Mouse (Mus musculus) heart, postnatal 36 days (tissue): ENCODE measurements around the gene Lcorl. TPM values are rescaled to one million over a fixed set of nuclear protein-coding genes. Genes with fewer than 3 reads are reported as not detected.

Experiments
- DNase-seq, 2 experiments: peaks; one replicate each; pipeline ENCODE4 v3.0.0; 2021 to 2022
- intact Hi-C: fragments of 180-260 bp; cut with DNase I; formaldehyde crosslinking; loops from one replicate; pipeline ENCODE4 v1.15.1; 2025
- total RNA-seq, 2 experiments: library from RNA; stranded (reverse); gene quantifications; 2 replicates each; pipeline ENCODE4 v1.2.3; 2021

Gene Lcorl
- 1 to 10 TPM; 6.3 to 7.9 TPM for total RNA-seq

GRCm38 (mm10) chr5:45857254-45858011 is at the start of gene Lcorl:
TSS of gene Lcorl (minus strand) at chr5:45857615.
- DNase-seq: peak; percentile 91 to 94
- intact Hi-C loops: loop anchor here (5.0 to 10.0 kb wide), 7 partner anchors 67 to 490 kb away; partner anchors contain the start of genes Lap3 and Med28

DNA sequence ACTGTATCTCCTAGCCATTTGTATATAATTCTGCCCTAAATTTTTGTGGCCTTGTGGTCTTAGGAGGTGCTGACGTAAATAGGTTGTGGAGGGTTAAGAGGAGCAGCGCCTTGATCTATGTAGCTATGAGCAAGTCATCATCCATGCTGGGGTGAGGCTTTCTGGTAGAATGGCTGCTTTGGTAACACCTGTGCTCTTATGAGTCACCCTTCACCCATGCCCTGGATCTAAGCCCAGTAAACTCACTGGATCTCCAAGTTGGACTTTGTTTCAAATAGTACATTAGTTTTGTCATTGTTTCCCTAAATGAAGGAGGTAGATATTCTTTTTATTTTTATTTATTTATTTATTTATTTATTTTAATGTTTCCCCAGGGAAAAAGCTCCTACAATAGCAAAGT is 47.3 kb upstream of the Lcorl start:
- DNase-seq: no peak
- intact Hi-C loops: no loop called here

DNA sequence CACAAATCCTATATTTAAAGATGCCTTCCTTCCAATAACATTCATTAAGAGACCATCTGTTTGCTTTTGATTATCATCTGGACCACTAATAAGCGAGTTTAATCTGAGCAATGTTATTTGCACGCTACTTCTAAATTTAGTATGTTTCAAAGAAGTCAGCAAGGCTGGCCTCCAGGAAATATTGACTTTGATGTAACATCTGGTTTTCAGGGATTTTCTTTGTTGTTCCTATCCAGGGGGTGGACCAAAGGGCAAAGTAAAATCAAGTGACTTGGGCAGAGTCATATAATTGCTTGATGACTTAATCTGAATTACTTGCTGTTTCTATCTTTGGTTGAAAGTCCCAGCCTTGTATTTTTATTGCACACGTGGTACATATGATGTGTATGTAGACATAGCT is 45.8 kb upstream of the Lcorl start:
- intact Hi-C loops: no loop called here
- DNase-seq: no peak

DNA sequence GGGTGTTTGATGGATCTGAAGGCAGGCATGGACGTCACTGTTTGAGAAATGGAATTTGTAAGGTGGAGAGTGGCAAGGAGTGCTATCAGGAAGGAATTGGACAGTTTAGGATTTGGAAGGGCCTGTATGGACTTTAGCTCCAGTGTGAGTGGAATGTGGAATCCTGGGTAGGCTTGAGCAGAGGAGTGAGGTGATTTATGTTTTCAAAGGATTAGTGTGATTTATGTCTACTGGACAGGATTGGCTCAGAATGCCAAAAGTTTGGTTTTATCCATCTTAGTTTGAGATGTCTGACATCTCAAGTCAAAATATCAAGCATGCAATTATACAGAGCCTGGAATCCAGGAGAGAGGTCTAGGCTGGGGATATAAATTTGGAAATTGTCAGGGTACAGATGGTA is 37.9 kb upstream of the Lcorl start:
- no peak for DNase-seq
- intact Hi-C loops: no loop called here

DNA sequence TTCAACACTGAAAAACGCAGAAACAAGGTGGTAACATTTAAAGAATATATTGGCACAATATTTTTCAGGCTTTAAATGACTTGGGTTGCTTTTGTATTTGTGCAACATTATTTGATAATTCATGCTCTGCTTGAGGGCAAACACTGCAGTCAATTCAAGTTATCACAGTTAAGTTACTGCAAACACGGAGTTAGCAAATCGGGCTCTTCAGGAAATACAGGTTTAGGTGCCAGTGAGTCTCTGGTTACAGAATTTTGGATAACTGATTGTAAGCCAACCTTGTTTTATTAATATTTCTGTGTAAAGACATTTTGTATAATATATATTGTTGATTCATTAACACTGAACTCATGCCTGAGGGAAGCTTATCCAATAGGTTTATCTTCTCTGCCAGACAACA is 36.3 kb upstream of the Lcorl start:
- DNase-seq: no peak
- intact Hi-C loops: no loop called here

GRCm38 (mm10) chr5:45876328-45876727 is 18.9 kb upstream of the Lcorl start:
- no peak for DNase-seq
- intact Hi-C loops: no loop called here

- DNase-seq: no peak
- intact Hi-C loops: no loop called here
Observed at GRCm38 (mm10) chr5:45875472-45875871, 18.1 kb upstream of the Lcorl start.

DNA sequence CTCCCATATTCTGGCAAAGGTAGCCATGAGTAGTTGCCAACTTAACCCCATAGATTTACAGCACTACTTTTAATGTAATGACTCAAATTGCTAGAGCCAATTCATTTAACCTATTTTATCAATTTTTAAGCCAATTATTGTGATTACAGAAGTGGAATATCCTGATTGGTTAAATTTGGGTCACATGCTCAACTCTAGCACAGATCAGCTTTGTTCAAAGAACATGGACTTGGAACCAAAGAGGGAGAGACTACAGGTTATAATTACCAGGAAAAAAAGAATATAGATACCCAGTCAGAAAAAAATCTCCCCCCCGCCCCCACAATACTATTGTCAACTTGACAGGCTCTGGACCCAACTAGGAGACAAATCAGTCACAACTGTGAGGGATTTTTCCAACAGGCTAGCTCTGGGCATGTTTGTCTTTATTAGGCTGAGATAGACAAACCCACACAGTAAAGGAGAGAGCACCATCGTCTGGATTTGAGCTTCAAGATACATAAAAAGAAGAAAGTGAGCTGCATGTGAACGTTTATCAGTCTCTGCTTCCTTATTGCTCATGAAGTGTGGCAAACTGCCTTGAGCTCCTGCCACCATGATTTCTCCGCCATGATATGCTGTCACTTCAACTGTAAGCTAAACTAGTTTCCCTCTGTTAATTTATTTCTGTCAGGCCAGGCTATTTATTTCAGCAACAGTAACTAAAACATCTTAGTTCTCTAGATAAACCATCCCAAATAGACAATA is 17.0 kb upstream of the Lcorl start:
- no peak for DNase-seq
- intact Hi-C loops: no loop called here

DNA sequence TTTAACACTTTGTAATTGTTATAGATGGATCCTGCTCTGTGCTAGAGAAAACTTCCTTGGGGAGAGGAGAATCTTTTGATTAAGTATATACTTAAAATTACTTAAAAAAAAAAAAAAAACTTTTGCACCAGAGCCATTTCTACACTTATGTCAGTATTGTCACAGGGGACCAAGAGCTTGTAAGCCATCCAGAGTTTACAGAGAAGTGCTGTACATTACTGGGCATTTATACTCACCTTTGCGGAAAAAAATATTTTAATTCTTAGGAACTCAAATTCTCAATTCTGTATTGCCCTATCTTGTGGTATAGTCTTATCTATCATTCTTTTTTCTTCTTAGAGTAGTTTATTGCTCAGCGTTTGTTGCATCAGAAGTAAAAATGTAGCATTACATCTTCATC is 953 bp upstream of the Lcorl start:
- DNase-seq: no peak
- intact Hi-C loops: loop anchor here (5.0 to 10.0 kb wide), 7 partner anchors 66 to 489 kb away; partner anchors contain the start of genes Lap3 and Med28

- DNase-seq: no peak
- intact Hi-C loops: loop anchor here (5.0 to 10.0 kb wide), 7 partner anchors 68 to 490 kb away; partner anchors contain the start of genes Lap3 and Med28
Observed at GRCm38 (mm10) chr5:45856876-45857253, 550 bp downstream of the Lcorl start.

DNA sequence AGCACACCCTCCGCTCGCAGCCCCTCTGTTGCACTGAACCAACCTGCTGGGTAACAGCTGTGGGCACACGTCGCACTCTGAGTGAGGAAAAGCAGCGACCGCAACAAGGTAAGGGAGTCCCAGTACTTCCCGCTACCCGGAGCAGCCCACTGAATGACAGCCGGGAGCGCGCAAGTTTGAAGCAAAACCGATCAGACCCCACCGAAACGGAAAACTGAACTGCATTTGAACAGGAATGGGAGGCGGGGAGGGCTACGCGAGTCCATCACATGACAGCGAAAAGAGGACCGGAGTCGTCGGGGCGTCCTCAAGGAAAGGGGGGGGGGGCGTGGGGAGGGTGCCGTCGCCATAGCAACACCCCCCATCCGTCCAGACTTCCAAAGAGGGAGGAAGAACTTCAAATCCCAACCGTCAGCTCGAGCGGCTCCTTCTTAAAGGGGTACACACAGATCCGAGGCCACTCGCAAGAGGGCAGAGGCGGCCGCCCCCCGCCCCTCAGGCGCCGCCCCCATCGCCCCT is 1.1 kb downstream of the Lcorl start:
- DNase-seq: peak; percentile 61 to 65
- intact Hi-C loops: loop anchor here (5.0 to 10.0 kb wide), 7 partner anchors 68 to 491 kb away; partner anchors contain the start of genes Lap3 and Med28

- intact Hi-C loops: loop anchor here (5.0 to 10.0 kb wide), 7 partner anchors 69 to 492 kb away; partner anchors contain the start of genes Lap3 and Med28
- peak; percentile 42 to 56 for DNase-seq
Observed at GRCm38 (mm10) chr5:45855526-45856302, 1.7 kb downstream of the Lcorl start.

- intact Hi-C loops: no loop called here
- no peak for DNase-seq
Observed at GRCm38 (mm10) chr5:45844723-45845122, 12.7 kb downstream of the Lcorl start.

GRCm38 (mm10) chr5:45835131-45835530 is 22.3 kb downstream of the Lcorl start:
- intact Hi-C loops: no loop called here
- DNase-seq: no peak

DNA sequence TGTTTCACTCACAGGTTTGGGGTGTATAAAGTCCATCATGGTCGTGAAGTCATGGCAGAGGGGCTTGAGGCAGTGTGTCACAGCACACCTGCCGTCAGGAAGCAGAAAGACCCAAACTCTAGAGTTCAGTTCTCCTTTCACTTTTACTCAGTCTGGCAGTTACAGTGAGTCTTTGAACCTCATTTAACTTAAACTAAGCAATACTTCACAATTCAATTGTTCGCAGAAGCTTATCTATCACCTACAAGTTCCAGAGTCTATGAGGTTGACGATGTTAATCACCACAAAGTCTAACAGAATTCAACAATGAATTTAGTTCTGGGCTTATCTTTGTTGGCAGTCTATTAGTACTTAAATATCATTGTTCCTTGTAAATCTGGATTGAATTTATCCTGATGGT is 45.9 kb downstream of the Lcorl start:
- DNase-seq: no peak
- intact Hi-C loops: no loop called here

- no peak for DNase-seq
- intact Hi-C loops: no loop called here
Observed at GRCm38 (mm10) chr5:45791864-45792263, 65.6 kb downstream of the Lcorl start.

- no peak for DNase-seq
- intact Hi-C loops: no loop called here
Observed at GRCm38 (mm10) chr5:45790221-45790620, 67.2 kb downstream of the Lcorl start.

GRCm38 (mm10) chr5:45757502-45758121 is 99.8 kb downstream of the Lcorl start:
- DNase-seq: no peak
- intact Hi-C loops: loop anchor here (1.0 to 10.0 kb wide), 4 partner anchors 100 to 590 kb away; partner anchors contain the start of gene Lcorl

- no peak for DNase-seq
- intact Hi-C loops: no loop called here
Observed at GRCm38 (mm10) chr5:45737911-45738310, 119.5 kb downstream of the Lcorl start.

DNA sequence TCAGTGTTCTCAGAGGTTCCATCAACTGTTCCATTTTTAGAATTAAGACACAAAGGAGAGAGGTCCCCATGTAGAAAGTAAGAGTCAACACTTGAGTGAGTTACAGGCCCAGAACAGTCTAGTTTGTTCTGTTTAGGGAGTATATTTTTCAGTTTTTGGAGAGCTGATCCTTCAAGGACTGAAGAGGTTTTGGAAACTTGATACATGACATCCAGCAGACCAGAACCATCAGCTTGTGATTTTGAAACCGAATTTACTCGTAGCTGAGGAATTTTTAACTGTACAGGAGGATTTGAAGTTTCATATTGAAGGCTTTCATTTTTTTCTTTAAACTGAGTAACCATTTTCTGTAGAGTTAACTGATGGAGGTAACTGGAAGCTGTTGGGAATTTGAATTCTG is 123.7 kb downstream of the Lcorl start:
- intact Hi-C loops: no loop called here
- DNase-seq: no peak
